Mouse (Mus musculus) kidney, postnatal 14 days (tissue): ENCODE measurements around the gene Pou4f1.

Experiments used
- DNase-seq: peaks from one replicate; pipeline ENCODE4 v3.0.0; 2022; ENCODE audit warnings: mixed read lengths

Gene Pou4f1

DNA sequence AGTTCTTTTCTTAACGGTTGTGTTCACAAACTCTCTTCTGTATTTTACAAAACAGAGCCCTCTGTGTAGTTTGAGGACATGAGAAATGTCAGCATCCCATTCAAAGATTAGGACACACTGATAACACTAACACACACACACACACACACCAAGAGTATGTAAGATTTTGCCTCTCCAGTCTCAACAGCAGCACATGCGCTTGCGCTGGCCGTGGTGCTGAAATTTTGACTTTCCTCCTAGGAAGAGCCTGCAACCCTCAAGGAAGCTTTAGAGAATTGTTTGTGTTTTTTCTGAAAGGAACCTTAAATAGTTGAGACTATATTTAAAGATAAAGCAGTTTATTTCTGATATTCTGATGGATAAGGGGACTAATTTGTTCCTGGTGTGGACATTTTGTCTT lies 14.0 kb downstream of the Pou4f1 start:
- DNase-seq, result peak; percentile 67

- no peak for DNase-seq
Observed at GRCm38 (mm10) chr14:104434293-104434692, 33.5 kb downstream of the Pou4f1 start.

DNA sequence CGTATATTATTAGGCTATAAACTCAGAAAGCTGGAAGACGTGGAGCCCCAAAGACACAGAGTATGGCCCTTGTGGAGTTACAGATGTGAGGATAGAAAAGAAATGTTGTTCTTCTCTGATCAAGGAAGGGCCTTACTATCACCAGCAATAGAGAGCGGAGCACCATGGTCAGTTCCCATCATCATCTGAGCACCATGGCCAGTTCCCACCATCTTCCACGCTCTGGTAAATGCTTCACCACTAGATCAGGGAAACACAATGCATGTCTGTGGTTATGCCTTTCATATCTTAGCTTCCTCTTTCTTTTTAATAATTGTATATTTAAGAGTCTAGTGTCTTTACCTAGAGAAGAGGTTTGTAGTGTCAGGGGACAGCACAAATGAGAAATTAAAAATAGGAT lies 37.0 kb downstream of the Pou4f1 start:
- DNase-seq, result peak; percentile 2

- no peak for DNase-seq
Observed at GRCm38 (mm10) chr14:104423688-104424470, 43.9 kb downstream of the Pou4f1 start.
